Mouse (Mus musculus) hindbrain, embryonic 14.5 days (tissue): ENCODE measurements around the gene Hmgb1. TPM values are rescaled to one million over a fixed set of nuclear protein-coding genes. Genes with fewer than 3 reads are reported as not detected.
"Not testable (repeated sequence)": the region's sequence is repeated elsewhere in the genome, so short reads cannot be mapped to it uniquely, and the experiment has no call there.

Source experiments
- ATAC-seq: fragments of 200-750 bp; cut with Nextera tagmentation; 2 replicates; pipeline ENCODE4 v1.8.0; 2017; ENCODE audit warnings: moderate number of reproducible peaks, mild to moderate bottlenecking, moderate TSS enrichment, moderate library complexity; ENCODE audit not compliant: low FRiP score
- DNase-seq: peaks from one replicate; pipeline ENCODE4 v3.0.0-alpha.2; 2015; ENCODE audit warnings: low spot score
- H3K27ac ChIP-seq: fragments of 300-500 bp; sonication (generic); 2 replicates; pipeline ENCODE4 v1.5.1; 2014; ENCODE audit warnings: mild to moderate bottlenecking, moderate library complexity
- H3K27me3 ChIP-seq: fragments of 300-500 bp; sonication (generic); 2 replicates; pipeline ENCODE4 v1.6.1; 2014; ENCODE audit warnings: mild to moderate bottlenecking, low read length, mixed read lengths; ENCODE audit not compliant: control insufficient read depth, insufficient read depth
- H3K36me3 ChIP-seq: fragments of 300-500 bp; sonication (generic); replicated peaks from 2 replicates; pipeline ENCODE4 v1.6.1; 2014; ENCODE audit not compliant: control insufficient read depth, insufficient read depth
- H3K4me1 ChIP-seq: fragments of 300-500 bp; sonication (generic); replicated peaks from 2 replicates; pipeline ENCODE4 v1.6.1; 2014; ENCODE audit warnings: antibody characterized with exemption, low read length, mixed read lengths; ENCODE audit not compliant: control insufficient read depth, insufficient read depth
- H3K4me2 ChIP-seq: fragments of 300-500 bp; sonication (generic); replicated peaks from 2 replicates; pipeline ENCODE4 v1.6.1; 2014; ENCODE audit warnings: mild to moderate bottlenecking, moderate library complexity
- H3K4me3 ChIP-seq: fragments of 300-500 bp; sonication (generic); replicated peaks from 2 replicates; pipeline ENCODE4 v1.5.1; 2014; ENCODE audit warnings: mild to moderate bottlenecking, low read length
- H3K9ac ChIP-seq: fragments of 300-500 bp; sonication (generic); 2 replicates; pipeline ENCODE4 v1.6.1; 2014
- H3K9me3 ChIP-seq: fragments of 300-500 bp; sonication (generic); 2 replicates; pipeline ENCODE4 v1.6.1; 2016; ENCODE audit warnings: low read length; ENCODE audit not compliant: control insufficient read depth
- WGBS: fragments of 180-500 bp; shearing (Covaris S2); extraction: QIAGEN DNeasy Blood & Tissue Kit; methylation state at CpG from one replicate; pipeline ENCODE4 v1.1.7; 2014; 5-methylcytosine and 5-hydroxymethylcytosine counted together
- polyA plus RNA-seq: library from polyadenylated mRNA; unstranded; fragments of >200 nt; fragmentation: Nextera tagmentation; extraction: Ambion mirVana; gene quantifications from 2 replicates; pipeline ENCODE4 v1.2.1, GENCODE M21; 2014

Hmgb1 gene
- polyA plus RNA-seq, 1 experiment from 2014 or later, result 792 TPM

GRCm38 (mm10) chr5:149143766-149144375 is 40.4 kb downstream of the Hmgb1 start:
- H3K4me3 ChIP-seq, result no peak overlapping the region
- WGBS, result 79% methylated on average over 25 of the region's 25 CpGs

GRCm38 (mm10) chr5:149141155-149141554 is 43.1 kb downstream of the Hmgb1 start:
- not testable (repeated sequence) for H3K36me3 ChIP-seq, H3K4me1 ChIP-seq, H3K4me3 ChIP-seq, H3K9me3 ChIP-seq, H3K27ac ChIP-seq, H3K27me3 ChIP-seq, DNase-seq, H3K9ac ChIP-seq, ATAC-seq, H3K4me2 ChIP-seq
- WGBS, result 94% methylated on average over 1 of the region's 1 CpGs

More at GRCm38 (mm10) chr5:149143766-149144375, 40.4 kb downstream of the Hmgb1 start:
- H3K9me3 ChIP-seq, result no peaks in the 10 kb centered on the region
- H3K27ac ChIP-seq, result no peak overlapping the region
- no peaks in the 10 kb centered on the region for H3K36me3 ChIP-seq
- no peaks in the 10 kb centered on the region for H3K4me1 ChIP-seq
- H3K9ac ChIP-seq, result no peak overlapping the region
- no peaks in the 10 kb centered on the region for H3K27me3 ChIP-seq
- no peak for DNase-seq
- no peak for ATAC-seq
- H3K4me2 ChIP-seq, result no peak overlapping the region

GRCm38 (mm10) chr5:149140336-149140735 is 44.0 kb downstream of the Hmgb1 start:
- WGBS, result 64% methylated on average over 9 of the region's 9 CpGs
- Histone ChIP-seq H3K27ac (no peak overlapping the region), H3K9ac (no peak overlapping the region), H3K4me3 (no peak overlapping the region), H3K4me2 (no peak overlapping the region), H3K4me1 (no peaks in the 10 kb centered on the region), H3K36me3 (no peaks in the 10 kb centered on the region), H3K27me3 (no peaks in the 10 kb centered on the region), H3K9me3 (no peaks in the 10 kb centered on the region)
- DNase-seq (no peak), ATAC-seq (no peak)

- not testable (repeated sequence) for H3K4me2 ChIP-seq, H3K4me3 ChIP-seq, DNase-seq, ATAC-seq, H3K36me3 ChIP-seq, H3K27ac ChIP-seq, H3K27me3 ChIP-seq, H3K4me1 ChIP-seq, H3K9me3 ChIP-seq, H3K9ac ChIP-seq
- WGBS, result 91% methylated on average over 6 of the region's 6 CpGs
Observed at GRCm38 (mm10) chr5:149138087-149138486, 46.2 kb downstream of the Hmgb1 start.

- H3K9ac ChIP-seq, result no peak overlapping the region
- no peak overlapping the region for H3K27ac ChIP-seq
- no peaks in the 10 kb centered on the region for H3K27me3 ChIP-seq
- ATAC-seq, result no peak
- 75% methylated on average over 3 of the region's 3 CpGs for WGBS
- H3K36me3 ChIP-seq, result no peaks in the 10 kb centered on the region
- no peak overlapping the region for H3K4me2 ChIP-seq
- no peak overlapping the region for H3K4me3 ChIP-seq
- DNase-seq, result no peak
- H3K9me3 ChIP-seq, result no peaks in the 10 kb centered on the region
- 0 out of 2 replicates have a peak, but pooled peaks cover 3% of the 10 kb centered on the region for H3K4me1 ChIP-seq
Observed at GRCm38 (mm10) chr5:149137447-149137846, 46.8 kb downstream of the Hmgb1 start.

GRCm38 (mm10) chr5:149136933-149137365 is 47.3 kb downstream of the Hmgb1 start:
- no peak for ATAC-seq
- Histone ChIP-seq H3K9ac (no peak overlapping the region), H3K9me3 (no peaks in the 10 kb centered on the region)

GRCm38 (mm10) chr5:149135455-149136354 is 48.6 kb downstream of the Hmgb1 start:
- Histone ChIP-seq H3K4me1 (0 out of 2 replicates have a peak, but pooled peaks cover 3% of the 10 kb centered on the region), H3K4me2 (no peak overlapping the region), H3K4me3 (no peak overlapping the region), H3K36me3 (no peaks in the 10 kb centered on the region), H3K27ac (no peak overlapping the region), H3K27me3 (no peaks in the 10 kb centered on the region), H3K9ac (no peak overlapping the region), H3K9me3 (no peaks in the 10 kb centered on the region)
- no peak for DNase-seq
- 79% methylated on average over 10 of the region's 10 CpGs for WGBS
- no peak for ATAC-seq

More at GRCm38 (mm10) chr5:149136933-149137365, 47.3 kb downstream of the Hmgb1 start:
- 0 out of 2 replicates have a peak, but pooled peaks cover 3% of the 10 kb centered on the region for H3K4me1 ChIP-seq
- H3K4me3 ChIP-seq, result no peak overlapping the region
- 87% methylated on average over 4 of the region's 4 CpGs for WGBS
- H3K36me3 ChIP-seq, result no peaks in the 10 kb centered on the region
- H3K27ac ChIP-seq, result no peak overlapping the region
- no peak overlapping the region for H3K4me2 ChIP-seq
- H3K27me3 ChIP-seq, result no peaks in the 10 kb centered on the region
- no peak for DNase-seq

GRCm38 (mm10) chr5:149134751-149135454 is 49.4 kb downstream of the Hmgb1 start:
- H3K27ac ChIP-seq, result no peak overlapping the region
- DNase-seq (no peak), ATAC-seq (no peak)
- H3K36me3 ChIP-seq, result no peaks in the 10 kb centered on the region
- no peak overlapping the region for H3K4me2 ChIP-seq
- no peaks in the 10 kb centered on the region for H3K9me3 ChIP-seq
- H3K4me1 ChIP-seq, result 0 out of 2 replicates have a peak, but pooled peaks cover 3% of the 10 kb centered on the region
- H3K27me3 ChIP-seq, result no peaks in the 10 kb centered on the region
- no peak overlapping the region for H3K9ac ChIP-seq
- no peak overlapping the region for H3K4me3 ChIP-seq
- 75% methylated on average over 10 of the region's 10 CpGs for WGBS

- DNase-seq, result no peak
- no peaks in the 10 kb centered on the region for H3K27me3 ChIP-seq
- H3K36me3 ChIP-seq, result no peaks in the 10 kb centered on the region
- no peaks in the 10 kb centered on the region for H3K9me3 ChIP-seq
- WGBS, result 93% methylated on average over 15 of the region's 15 CpGs
- H3K4me3 ChIP-seq, result no peak overlapping the region
- H3K27ac ChIP-seq, result no peak overlapping the region
- no peak for ATAC-seq
- no peak overlapping the region for H3K4me2 ChIP-seq
- no peak overlapping the region for H3K9ac ChIP-seq
- H3K4me1 ChIP-seq, result no peaks in the 10 kb centered on the region
Observed at GRCm38 (mm10) chr5:149128473-149128872, 55.8 kb downstream of the Hmgb1 start.
